Mouse (Mus musculus): ENCODE data around the gene Kmt5a. TPM values are rescaled to one million over a fixed set of nuclear protein-coding genes. Genes with fewer than 3 reads are reported as not detected.
A peak's percentile ranks its signal among the peaks of the same experiment; 100 is the strongest.

Gene Kmt5a
- total RNA-seq, 2 experiments from 2014 or later, result 55.8 to 70.3 TPM

GRCm38 (mm10) chr5:124432398-124433012 lies 7.2 kb upstream of the Kmt5a start:
- TF ChIP-seq CTCF (conservative IDR thresholded peaks at IDR 0.05), result peak; percentile 95
- Histone ChIP-seq H3K27ac (peak overlapping the region; percentile 48; the same call in 1 of the 2 replicates), H3K4me3 (no peak overlapping the region)
- peak; percentile 71 to 77 for DNase-seq (ENCODE audit: low spot score in 2 of 2)

GRCm38 (mm10) chr5:124433048-124433447 lies 6.7 kb upstream of the Kmt5a start:
- H3K27ac ChIP-seq, result peak overlapping the region; percentile 48; the same call in 1 of the 2 replicates
- DNase-seq (ENCODE audit: low spot score in 2 of 2), result no peak
- H3K4me3 ChIP-seq, result no peak overlapping the region
- no peak for TF ChIP-seq CTCF (conservative IDR thresholded peaks at IDR 0.05)

GRCm38 (mm10) chr5:124438229-124438628 lies 1.5 kb upstream of the Kmt5a start:
- no peak overlapping the region for H3K4me3 ChIP-seq
- peak; percentile 66 for TF ChIP-seq CTCF (conservative IDR thresholded peaks at IDR 0.05)
- H3K27ac ChIP-seq, result peak overlapping the region; percentile 89; the same call in 1 of the 2 replicates
- DNase-seq (ENCODE audit: low spot score in 2 of 2), result no peak

GRCm38 (mm10) chr5:124438746-124439145 lies 984 bp upstream of the Kmt5a start:
- no peak for TF ChIP-seq CTCF (conservative IDR thresholded peaks at IDR 0.05)
- no peak for DNase-seq (ENCODE audit: low spot score in 2 of 2)
- Histone ChIP-seq H3K4me3 (no peak overlapping the region), H3K27ac (peak overlapping the region; percentile 89; the same call in 1 of the 2 replicates)

- peak; percentile 64 for TF ChIP-seq CTCF (conservative IDR thresholded peaks at IDR 0.05)
- no peak for DNase-seq (ENCODE audit: low spot score in 2 of 2)
- Histone ChIP-seq H3K27ac (peak overlapping the region; percentile 89), H3K4me3 (peak overlapping the region; percentile 91)
Measured at GRCm38 (mm10) chr5:124440094-124440701, 468 bp downstream of the Kmt5a start.

GRCm38 (mm10) chr5:124442628-124443027 lies 2.9 kb downstream of the Kmt5a start:
- no peak for TF ChIP-seq CTCF (conservative IDR thresholded peaks at IDR 0.05)
- H3K4me3 ChIP-seq, result no peak overlapping the region
- DNase-seq (ENCODE audit: low spot score in 2 of 2), result no peak
- no peak overlapping the region for H3K27ac ChIP-seq

- TF ChIP-seq CTCF (conservative IDR thresholded peaks at IDR 0.05), result no peak
- no peak overlapping the region for H3K4me3 ChIP-seq
- peak overlapping the region; percentile 95 for H3K27ac ChIP-seq
- DNase-seq (ENCODE audit: low spot score in 2 of 2), result no peak
Measured at GRCm38 (mm10) chr5:124444208-124444607, 4.5 kb downstream of the Kmt5a start.

- peak overlapping the region; percentile 86 for H3K4me3 ChIP-seq
- TF ChIP-seq CTCF (conservative IDR thresholded peaks at IDR 0.05), result no peak
- H3K27ac ChIP-seq, result peak overlapping the region; percentile 95
- DNase-seq (ENCODE audit: low spot score in 2 of 2), result peak; percentile 63
Measured at GRCm38 (mm10) chr5:124444661-124445561, 5.2 kb downstream of the Kmt5a start.

- H3K4me3 ChIP-seq, result peak overlapping the region; percentile 68
- TF ChIP-seq CTCF (conservative IDR thresholded peaks at IDR 0.05), result no peak
- no peak for DNase-seq (ENCODE audit: low spot score in 2 of 2)
Measured at GRCm38 (mm10) chr5:124445621-124446293, 6.0 kb downstream of the Kmt5a start.

GRCm38 (mm10) chr5:124446301-124446881 lies 6.7 kb downstream of the Kmt5a start:
- TF ChIP-seq CTCF (conservative IDR thresholded peaks at IDR 0.05), result 0 out of 2 replicates have a peak, but pooled peaks have one; percentile 12
- Histone ChIP-seq H3K4me3 (peak overlapping the region; percentile 68), H3K27ac (peak overlapping the region; percentile 90)
- no peak for DNase-seq (ENCODE audit: low spot score in 2 of 2)

More at GRCm38 (mm10) chr5:124445621-124446293, 6.0 kb downstream of the Kmt5a start:
- H3K27ac ChIP-seq, result peak overlapping the region; percentile 90

- Histone ChIP-seq H3K4me3 (no peak overlapping the region), H3K27ac (peak overlapping the region; percentile 77)
- no peak for DNase-seq (ENCODE audit: low spot score in 2 of 2)
- no peak for TF ChIP-seq CTCF (conservative IDR thresholded peaks at IDR 0.05)
Measured at GRCm38 (mm10) chr5:124449494-124449893, 9.8 kb downstream of the Kmt5a start.

GRCm38 (mm10) chr5:124450051-124450450 lies 10.3 kb downstream of the Kmt5a start:
- peak overlapping the region; percentile 77 for H3K27ac ChIP-seq
- no peak for DNase-seq (ENCODE audit: low spot score in 2 of 2)
- no peak overlapping the region for H3K4me3 ChIP-seq
- TF ChIP-seq CTCF (conservative IDR thresholded peaks at IDR 0.05), result no peak

Measured in layer of hippocampus, adult 2 months (tissue).